Mouse (Mus musculus): Measurements from ENCODE around the gene Carmil1. TPM values are rescaled to one million over a fixed set of nuclear protein-coding genes. Genes with fewer than 3 reads are reported as not detected.

Carmil1 gene
- total RNA-seq, 2 experiments from 2014 or later = 1.5 to 3.6 TPM

GRCm38 (mm10) chr13:23985130-23985529, 295.5 kb downstream of the Carmil1 start:
- ATAC-seq (replicated peaks; ENCODE audit: poor library complexity, severe bottlenecking) = no peak

- no peak for ATAC-seq (replicated peaks; ENCODE audit: poor library complexity, severe bottlenecking)
Observed at GRCm38 (mm10) chr13:23972271-23972670, 308.3 kb downstream of the Carmil1 start.

GRCm38 (mm10) chr13:23971870-23972269, 308.7 kb downstream of the Carmil1 start:
- ATAC-seq (replicated peaks; ENCODE audit: poor library complexity, severe bottlenecking) = no peak

- no peak for ATAC-seq (replicated peaks; ENCODE audit: poor library complexity, severe bottlenecking)
Observed at GRCm38 (mm10) chr13:23964909-23965308, 315.7 kb downstream of the Carmil1 start.

Other genes with a start within 250 kb of the Carmil1 start
- gene Cmah, start 46.6 kb upstream of the Carmil1 start, total RNA-seq (2014; fragmentation: Nextera tagmentation) = 0.95 TPM in 1 of 2 replicates, not detected in the other
- 0.17 and 1.5 TPM in 2 replicates for gene Cmah, start 46.6 kb upstream of the Carmil1 start, total RNA-seq (2017)